Mouse (Mus musculus) forebrain, embryonic 10.5 days (tissue): ENCODE data around the gene Nat8f6. TPM values are rescaled to one million over a fixed set of nuclear protein-coding genes. Genes with fewer than 3 reads are reported as not detected.
"Not testable (repeated sequence)": the region's sequence is repeated elsewhere in the genome, so short reads cannot be mapped to it uniquely, and the experiment has no call there.

Source experiments
- DNase-seq: peaks from one replicate; pipeline ENCODE4 v3.0.0-alpha.2; 2017; ENCODE audit warnings: low spot score; ENCODE audit errors: extremely low spot score
- H3K27ac ChIP-seq: fragments of 300-500 bp; sonication (generic); 2 replicates; pipeline ENCODE4 v1.5.1; 2016; ENCODE audit warnings: mild to moderate bottlenecking
- H3K27me3 ChIP-seq: fragments of 300-500 bp; sonication (generic); 2 replicates; pipeline ENCODE4 v1.6.1; 2016; ENCODE audit warnings: mild to moderate bottlenecking; ENCODE audit not compliant: poor library complexity, severe bottlenecking
- H3K36me3 ChIP-seq: fragments of 300-500 bp; sonication (generic); replicated peaks from 2 replicates; pipeline ENCODE4 v1.6.1; 2016; ENCODE audit warnings: mild to moderate bottlenecking, moderate library complexity
- H3K4me1 ChIP-seq: fragments of 300-500 bp; sonication (generic); 2 replicates; pipeline ENCODE4 v1.6.1; 2016
- H3K4me3 ChIP-seq: fragments of 300-500 bp; sonication (generic); 2 replicates; pipeline ENCODE4 v1.5.1; 2016; ENCODE audit warnings: mild to moderate bottlenecking, moderate library complexity
- H3K9me3 ChIP-seq: fragments of 300-500 bp; sonication (generic); 2 replicates; pipeline ENCODE4 v1.6.1; 2016; ENCODE audit warnings: mild to moderate bottlenecking, moderate library complexity
- WGBS: fragments of 180-500 bp; shearing (Covaris S2); methylation state at CpG from one replicate; pipeline ENCODE4 v1.1.7; 2016; 5-methylcytosine and 5-hydroxymethylcytosine counted together
- polyA plus RNA-seq: library from polyadenylated mRNA; unstranded; fragments of >200 nt; fragmentation: Nextera tagmentation; extraction: Ambion mirVana; gene quantifications from 2 replicates; pipeline ENCODE4 v1.2.1, GENCODE M21; 2016

Nat8f6 gene
- polyA plus RNA-seq, 1 experiment from 2014 or later = not detected

DNA sequence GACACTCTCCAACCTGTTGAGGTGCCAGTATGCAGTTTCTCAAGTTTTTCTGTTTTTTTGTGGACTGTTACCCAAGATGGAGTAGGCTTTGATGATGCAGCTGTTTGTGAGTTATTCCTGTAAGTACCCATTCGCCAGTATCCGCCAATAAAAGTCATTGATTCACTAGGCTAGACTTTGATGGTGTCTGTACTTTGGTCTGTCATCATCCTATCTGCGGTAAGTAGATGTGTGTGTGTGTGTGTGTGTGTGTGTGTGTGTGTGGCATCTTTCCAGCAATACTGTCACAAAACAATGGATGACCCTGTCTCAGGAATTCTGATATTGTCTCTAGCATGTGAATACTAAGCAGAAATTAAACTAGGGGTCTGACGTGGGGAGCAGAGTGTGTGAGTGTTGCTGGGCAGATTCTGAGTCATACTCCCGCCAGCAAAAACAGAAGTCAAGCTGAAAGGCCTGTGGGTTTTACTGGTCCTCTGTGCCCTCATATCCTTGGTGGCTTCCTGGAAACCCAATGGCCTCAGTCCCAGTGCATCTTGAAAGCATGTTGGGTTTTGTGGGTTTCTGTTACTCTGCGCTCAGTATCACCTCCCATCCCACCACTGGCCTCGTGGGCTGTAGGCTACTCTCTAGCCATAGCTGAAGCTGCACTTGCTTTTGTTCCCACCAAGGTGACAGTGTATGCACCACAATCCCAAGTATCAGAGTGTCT lies 30.5 kb upstream of the Nat8f6 start:
- Histone ChIP-seq H3K36me3 (no peaks in the 10 kb centered on the region), H3K4me3 (no peak overlapping the region), H3K27me3 (no peaks in the 10 kb centered on the region), H3K9me3 (no peaks in the 10 kb centered on the region), H3K27ac (no peak overlapping the region), H3K4me1 (peaks cover 27% of the 10 kb centered on the region)
- no peak for DNase-seq
- 92% methylated on average over 7 of the region's 7 CpGs for WGBS

GRCm38 (mm10) chr6:85849240-85849639 lies 28.5 kb upstream of the Nat8f6 start:
- H3K27me3 ChIP-seq = no peaks in the 10 kb centered on the region
- peak overlapping the region; percentile 12; the same call in 1 of the 2 replicates for H3K27ac ChIP-seq
- whole genome bisulfite sequencing = 31% methylated on average over 2 of the region's 2 CpGs
- H3K4me3 ChIP-seq = no peak overlapping the region
- no peaks in the 10 kb centered on the region for H3K36me3 ChIP-seq
- no peak for DNase-seq
- H3K4me1 ChIP-seq = peaks cover 24% of the 10 kb centered on the region
- H3K9me3 ChIP-seq = no peaks in the 10 kb centered on the region

- no peak for DNase-seq
- Histone ChIP-seq H3K36me3 (no peaks in the 10 kb centered on the region), H3K9me3 (no peaks in the 10 kb centered on the region), H3K4me3 (no peak overlapping the region), H3K27ac (0 out of 2 replicates have a peak overlapping the region, but pooled peaks have one; percentile 3), H3K27me3 (no peaks in the 10 kb centered on the region), H3K4me1 (peaks cover 24% of the 10 kb centered on the region)
- WGBS = 91% methylated on average over 4 of the region's 4 CpGs
These were observed 27.4 kb upstream of the Nat8f6 start for GRCm38 (mm10) chr6:85848140-85848539.

GRCm38 (mm10) chr6:85846921-85847320 lies 26.2 kb upstream of the Nat8f6 start:
- peaks cover 24% of the 10 kb centered on the region for H3K4me1 ChIP-seq
- no peaks in the 10 kb centered on the region for H3K36me3 ChIP-seq
- WGBS = 61% methylated on average over 1 of the region's 1 CpGs
- H3K27me3 ChIP-seq = no peaks in the 10 kb centered on the region
- H3K9me3 ChIP-seq = no peaks in the 10 kb centered on the region
- H3K4me3 ChIP-seq = no peak overlapping the region
- no peak overlapping the region for H3K27ac ChIP-seq
- DNase-seq = no peak

DNA sequence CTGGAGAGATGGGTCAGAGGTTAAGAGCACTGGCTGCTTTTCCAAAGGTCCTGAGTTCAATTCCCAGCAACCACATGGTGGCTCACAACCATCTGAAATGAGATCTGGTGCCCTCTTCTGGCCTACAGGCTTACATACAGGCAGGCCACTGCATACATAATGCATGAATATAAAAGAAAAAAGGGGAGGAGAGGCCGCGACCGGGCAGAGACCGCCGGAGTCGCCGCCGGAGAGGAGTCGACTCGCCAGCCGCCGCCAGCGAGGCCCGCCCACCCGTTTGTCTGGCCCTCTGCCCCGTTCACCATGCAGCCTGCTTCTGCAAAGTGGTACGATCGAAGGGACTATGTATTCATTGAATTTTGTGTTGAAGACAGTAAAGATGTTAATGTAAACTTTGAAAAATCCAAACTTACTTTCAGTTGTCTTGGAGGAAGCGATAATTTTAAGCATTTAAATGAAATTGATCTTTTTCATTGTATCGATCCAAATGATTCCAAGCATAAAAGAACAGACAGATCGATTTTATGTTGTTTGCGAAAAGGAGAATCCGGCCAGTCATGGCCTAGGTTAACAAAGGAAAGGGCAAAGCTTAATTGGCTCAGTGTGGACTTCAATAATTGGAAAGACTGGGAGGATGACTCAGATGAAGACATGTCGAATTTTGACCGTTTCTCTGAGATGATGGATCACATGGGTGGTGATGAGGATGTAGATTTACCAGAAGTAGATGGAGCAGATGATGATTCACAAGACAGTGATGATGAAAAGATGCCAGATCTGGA lies 23.1 kb upstream of the Nat8f6 start:
- H3K27me3 ChIP-seq, DNase-seq, H3K9me3 ChIP-seq, H3K4me3 ChIP-seq, H3K36me3 ChIP-seq, H3K27ac ChIP-seq: not testable (repeated sequence)
- H3K4me1 ChIP-seq = peaks cover 18% of the 10 kb centered on the region
- WGBS = 77% methylated on average over 25 of the region's 25 CpGs

GRCm38 (mm10) chr6:85839982-85840381 lies 19.2 kb upstream of the Nat8f6 start:
- 43% methylated on average over 4 of the region's 4 CpGs for WGBS
- no peaks in the 10 kb centered on the region for H3K9me3 ChIP-seq
- H3K27ac ChIP-seq = no peak overlapping the region
- peaks cover 24% of the 10 kb centered on the region for H3K4me1 ChIP-seq
- no peaks in the 10 kb centered on the region for H3K36me3 ChIP-seq
- DNase-seq = no peak
- no peak overlapping the region for H3K4me3 ChIP-seq
- no peaks in the 10 kb centered on the region for H3K27me3 ChIP-seq

DNA sequence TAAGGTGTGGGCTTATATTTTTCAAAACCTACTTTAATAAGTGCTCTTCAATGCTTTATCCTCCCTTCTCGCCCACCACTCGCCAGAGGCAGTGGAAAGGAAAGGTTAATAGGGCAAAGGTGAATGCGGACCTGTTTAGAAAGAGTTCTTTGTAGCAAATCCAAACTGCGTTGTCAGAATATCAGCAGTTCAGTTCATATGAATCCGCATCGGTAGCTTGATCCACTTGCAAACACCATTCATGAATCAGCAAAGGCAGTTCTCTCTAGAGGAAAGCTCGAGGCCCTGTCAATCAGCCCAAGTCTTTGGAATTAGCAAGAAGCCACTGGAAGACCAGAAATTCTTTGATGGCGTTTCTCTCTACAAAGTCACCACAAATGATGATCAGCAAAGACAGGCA lies 17.9 kb upstream of the Nat8f6 start:
- Histone ChIP-seq H3K4me3 (no peak overlapping the region), H3K27ac (no peak overlapping the region), H3K9me3 (no peaks in the 10 kb centered on the region), H3K4me1 (peaks cover 24% of the 10 kb centered on the region), H3K36me3 (no peaks in the 10 kb centered on the region), H3K27me3 (no peaks in the 10 kb centered on the region)
- WGBS = 28% methylated on average over 8 of the region's 8 CpGs
- no peak for DNase-seq

- 19% methylated on average over 12 of the region's 12 CpGs for WGBS
- H3K4me1 ChIP-seq = peaks cover 24% of the 10 kb centered on the region
- not testable (repeated sequence) for H3K36me3 ChIP-seq, H3K4me3 ChIP-seq, H3K27ac ChIP-seq, H3K9me3 ChIP-seq, H3K27me3 ChIP-seq
- peak; percentile 58 for DNase-seq
These were observed 16.6 kb upstream of the Nat8f6 start for GRCm38 (mm10) chr6:85837307-85837706.

DNA sequence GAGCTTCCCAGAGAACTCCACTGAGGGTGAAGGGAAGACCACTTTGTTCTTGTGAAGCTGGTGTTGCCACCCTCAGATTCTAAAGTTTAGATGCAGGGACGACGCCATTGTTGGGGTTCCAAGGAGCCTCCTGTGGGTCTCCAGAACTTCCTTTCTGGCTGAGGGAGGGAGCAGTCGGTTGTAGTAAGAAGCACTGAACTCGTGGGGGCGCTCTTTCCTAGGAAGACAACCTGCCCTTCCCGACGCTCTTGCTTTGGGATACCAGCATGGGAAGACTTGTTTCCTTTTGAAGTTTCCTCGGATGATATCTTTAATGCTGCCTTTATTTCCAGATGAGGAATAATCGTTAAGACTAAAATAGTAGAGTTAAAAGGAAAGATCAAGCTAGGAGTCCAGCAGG lies 16.1 kb upstream of the Nat8f6 start:
- H3K27ac ChIP-seq, H3K4me3 ChIP-seq, H3K9me3 ChIP-seq, H3K36me3 ChIP-seq, H3K27me3 ChIP-seq, DNase-seq: not testable (repeated sequence)
- peaks cover 24% of the 10 kb centered on the region for H3K4me1 ChIP-seq
- WGBS = 19% methylated on average over 9 of the region's 9 CpGs

DNA sequence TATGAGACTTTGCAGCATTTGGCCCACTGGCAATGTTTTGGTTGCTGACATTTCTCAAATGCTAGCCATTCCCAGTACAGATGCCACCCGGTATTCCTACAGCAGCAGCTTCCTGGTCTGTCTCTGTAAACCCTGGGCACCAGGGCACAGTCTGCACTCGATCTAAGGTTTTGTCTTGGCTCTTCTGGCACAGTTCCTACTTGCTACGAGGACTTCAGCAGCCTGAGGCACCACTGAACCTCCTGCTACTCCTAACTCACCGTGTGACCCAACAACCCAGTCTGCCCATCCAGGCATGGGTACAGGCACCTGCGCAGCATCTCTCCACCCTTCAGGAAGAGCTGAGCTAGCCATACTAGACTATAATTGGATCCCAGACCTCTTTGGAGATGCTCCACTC lies 15.3 kb upstream of the Nat8f6 start:
- H3K27me3 ChIP-seq, H3K36me3 ChIP-seq, DNase-seq, H3K27ac ChIP-seq, H3K9me3 ChIP-seq, H3K4me3 ChIP-seq: not testable (repeated sequence)
- H3K4me1 ChIP-seq = peaks cover 24% of the 10 kb centered on the region
- 85% methylated on average over 5 of the region's 5 CpGs for WGBS

GRCm38 (mm10) chr6:85835104-85835503 lies 14.3 kb upstream of the Nat8f6 start:
- H3K9me3 ChIP-seq, H3K4me3 ChIP-seq, H3K27ac ChIP-seq, H3K36me3 ChIP-seq, H3K27me3 ChIP-seq, DNase-seq: not testable (repeated sequence)
- 75% methylated on average over 1 of the region's 2 CpGs for WGBS
- peaks cover 24% of the 10 kb centered on the region for H3K4me1 ChIP-seq

GRCm38 (mm10) chr6:85834504-85835100 lies 13.8 kb upstream of the Nat8f6 start:
- not testable (repeated sequence) for H3K4me3 ChIP-seq, H3K27me3 ChIP-seq, H3K36me3 ChIP-seq, H3K27ac ChIP-seq, H3K9me3 ChIP-seq, DNase-seq
- H3K4me1 ChIP-seq = peaks cover 21% of the 10 kb centered on the region

- DNase-seq = no peak
- Histone ChIP-seq H3K36me3 (no peaks in the 10 kb centered on the region), H3K27me3 (no peaks in the 10 kb centered on the region), H3K4me3 (no peak within 1 kb of the TSS), H3K27ac (no peak within 1 kb of the TSS), H3K4me1 (no peaks in the 10 kb centered on the region), H3K9me3 (no peaks in the 10 kb centered on the region)
- 90% methylated on average over 7 of the region's 7 CpGs for WGBS
These were observed 11.1 kb upstream of the Nat8f6 start, which contains the start of gene Nat8 for GRCm38 (mm10) chr6:85831796-85832321. Gene Nat8, minus strand, starts transcription at chr6:85832082.
